Mouse (Mus musculus) hindbrain, embryonic 16.5 days (tissue): ENCODE measurements around the gene Trim15. TPM values are rescaled to one million over a fixed set of nuclear protein-coding genes. Genes with fewer than 3 reads are reported as not detected.

Experiments used
- ATAC-seq: fragments of 200-750 bp; cut with Nextera tagmentation; 2 replicates; pipeline ENCODE4 v1.8.0; 2017; ENCODE audit warnings: moderate TSS enrichment, moderate library complexity
- H3K27ac ChIP-seq: fragments of 300-500 bp; sonication (generic); 2 replicates; pipeline ENCODE4 v1.5.1; 2014; ENCODE audit warnings: low read depth, mild to moderate bottlenecking, control low read depth, low read length, moderate library complexity
- H3K27me3 ChIP-seq: fragments of 300-500 bp; sonication (generic); replicated peaks from 2 replicates; pipeline ENCODE4 v1.6.1; 2014; ENCODE audit warnings: low read length; ENCODE audit not compliant: control insufficient read depth, insufficient read depth
- H3K36me3 ChIP-seq: fragments of 300-500 bp; sonication (generic); 2 replicates; pipeline ENCODE4 v1.6.1; 2014; ENCODE audit warnings: mild to moderate bottlenecking, low read length, moderate library complexity, mixed read lengths; ENCODE audit not compliant: control insufficient read depth, insufficient read depth
- H3K4me1 ChIP-seq: fragments of 300-500 bp; sonication (generic); 2 replicates; pipeline ENCODE4 v1.6.1; 2014; ENCODE audit warnings: low read depth, low read length; ENCODE audit not compliant: control insufficient read depth, insufficient read depth
- H3K4me2 ChIP-seq: fragments of 300-500 bp; sonication (generic); 2 replicates; pipeline ENCODE4 v1.6.1; 2014; ENCODE audit warnings: mild to moderate bottlenecking, low read length, control low read depth, moderate library complexity
- H3K4me3 ChIP-seq: fragments of 300-500 bp; sonication (generic); 2 replicates; pipeline ENCODE4 v1.5.1; 2014; ENCODE audit warnings: mild to moderate bottlenecking, low read length, control low read depth, moderate library complexity
- H3K9ac ChIP-seq: fragments of 300-500 bp; sonication (generic); 2 replicates; pipeline ENCODE4 v1.6.1; 2014; ENCODE audit warnings: low read depth, mild to moderate bottlenecking, control low read depth, low read length, moderate library complexity
- H3K9me3 ChIP-seq: fragments of 300-500 bp; sonication (generic); 2 replicates; pipeline ENCODE4 v1.6.1; 2014; ENCODE audit warnings: mild to moderate bottlenecking, low read length, moderate library complexity; ENCODE audit not compliant: control insufficient read depth
- WGBS: fragments of 180-500 bp; shearing (Covaris S2); extraction: QIAGEN DNeasy Blood & Tissue Kit; methylation state at CpG from one replicate; pipeline ENCODE4 v1.1.7; 2014; 5-methylcytosine and 5-hydroxymethylcytosine counted together
- polyA plus RNA-seq: library from polyadenylated mRNA; unstranded; fragments of >200 nt; fragmentation: Nextera tagmentation; extraction: Ambion mirVana; gene quantifications from 2 replicates; pipeline ENCODE4 v1.2.1, GENCODE M21; 2015

Gene Trim15
- 0.90 and 1.1 TPM in 2 replicates for polyA plus RNA-seq

GRCm38 (mm10) chr17:36866719-36867527, at the start of gene Trim15:
TSS of gene Trim15 (minus strand) at chr17:36867210.
- ATAC-seq: peak; percentile 45; the same call in 1 of the 2 replicates
- Histone ChIP-seq H3K27me3 (peaks cover 2% of the 10 kb centered on the region; the same call in 1 of the 2 replicates), H3K9me3 (no peaks in the 10 kb centered on the region), H3K4me3 (peak within 1 kb of the TSS; percentile 29), H3K4me2 (peak within 1 kb of the TSS; percentile 51), H3K36me3 (no peaks in the 10 kb centered on the region), H3K4me1 (peaks cover 3% of the 10 kb centered on the region; the same call in 1 of the 2 replicates), H3K27ac (no peak within 1 kb of the TSS), H3K9ac (peak within 1 kb of the TSS; percentile 36)
- WGBS: 15% methylated on average over 29 of the region's 29 CpGs

- H3K27ac ChIP-seq: no peak overlapping the region
- H3K4me2 ChIP-seq: no peak overlapping the region
- H3K4me1 ChIP-seq: no peaks in the 10 kb centered on the region
- WGBS: 11% methylated on average over 9 of the region's 9 CpGs
- H3K4me3 ChIP-seq: no peak overlapping the region
- H3K9me3 ChIP-seq: no peaks in the 10 kb centered on the region
- H3K36me3 ChIP-seq: no peaks in the 10 kb centered on the region
- H3K9ac ChIP-seq: no peak overlapping the region
- H3K27me3 ChIP-seq: no peaks in the 10 kb centered on the region
- no peak for ATAC-seq
Measured at GRCm38 (mm10) chr17:36915076-36915475, 48.1 kb upstream of the Trim15 start.

DNA sequence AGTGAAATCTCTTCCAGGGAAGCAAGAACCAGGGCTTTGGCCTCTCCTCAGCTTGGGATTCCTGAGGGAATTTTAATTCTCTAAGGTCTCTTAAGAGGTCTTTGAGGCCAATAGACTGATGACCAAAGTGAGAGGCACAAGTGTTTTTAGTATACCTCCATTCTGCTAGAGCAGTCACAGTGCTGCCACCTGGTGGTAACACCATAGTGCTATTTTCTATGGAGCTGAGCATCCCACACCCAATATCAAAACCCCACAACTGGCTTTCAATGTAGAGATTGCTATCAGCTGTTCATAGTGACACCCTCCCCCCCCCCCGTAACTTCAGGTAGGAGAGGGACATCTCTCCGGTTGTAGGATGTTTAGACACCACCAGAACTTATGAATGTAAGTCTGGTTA, 47.1 kb upstream of the Trim15 start:
- Histone ChIP-seq H3K4me3 (no peak overlapping the region), H3K9me3 (no peaks in the 10 kb centered on the region), H3K36me3 (no peaks in the 10 kb centered on the region), H3K27ac (no peak overlapping the region), H3K27me3 (no peaks in the 10 kb centered on the region), H3K9ac (no peak overlapping the region), H3K4me1 (no peaks in the 10 kb centered on the region), H3K4me2 (no peak overlapping the region)
- WGBS: 12% methylated on average over 2 of the region's 2 CpGs
- no peak for ATAC-seq

GRCm38 (mm10) chr17:36912031-36912430, 45.0 kb upstream of the Trim15 start:
- H3K9ac ChIP-seq: no peak overlapping the region
- no peak overlapping the region for H3K4me3 ChIP-seq
- H3K9me3 ChIP-seq: no peaks in the 10 kb centered on the region
- no peak for ATAC-seq
- H3K36me3 ChIP-seq: no peaks in the 10 kb centered on the region
- H3K27me3 ChIP-seq: no peaks in the 10 kb centered on the region
- H3K4me1 ChIP-seq: no peaks in the 10 kb centered on the region
- 69% methylated on average over 2 of the region's 2 CpGs for WGBS
- H3K4me2 ChIP-seq: no peak overlapping the region
- H3K27ac ChIP-seq: no peak overlapping the region

- 66% methylated on average over 4 of the region's 4 CpGs for WGBS
- H3K27ac ChIP-seq: no peak overlapping the region
- H3K4me3 ChIP-seq: no peak overlapping the region
- no peaks in the 10 kb centered on the region for H3K9me3 ChIP-seq
- ATAC-seq: no peak
- H3K27me3 ChIP-seq: no peaks in the 10 kb centered on the region
- H3K4me1 ChIP-seq: no peaks in the 10 kb centered on the region
- no peak overlapping the region for H3K4me2 ChIP-seq
- H3K36me3 ChIP-seq: no peaks in the 10 kb centered on the region
- H3K9ac ChIP-seq: no peak overlapping the region
Measured at GRCm38 (mm10) chr17:36909802-36910201, 42.8 kb upstream of the Trim15 start.

DNA sequence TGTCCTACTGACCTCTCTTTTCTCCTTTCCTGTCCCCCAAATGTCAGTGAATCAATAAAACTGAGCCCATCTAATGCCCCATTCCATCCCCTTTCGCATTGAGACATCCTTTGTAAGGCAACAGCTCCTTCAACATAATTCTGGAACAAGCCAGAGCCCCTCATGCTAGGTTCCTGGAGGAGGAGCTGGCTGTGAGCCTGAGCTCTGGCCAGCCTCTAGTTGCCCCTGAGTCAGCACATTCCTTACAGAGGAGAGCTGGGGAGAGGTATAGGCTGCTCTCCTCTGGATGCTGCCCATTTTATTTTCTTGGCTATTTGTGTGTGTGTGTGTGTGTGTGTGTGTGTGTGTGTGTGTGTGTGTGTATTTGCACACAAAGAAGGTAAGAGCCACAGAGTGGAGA, 41.2 kb upstream of the Trim15 start:
- Histone ChIP-seq H3K27ac (no peak overlapping the region), H3K4me2 (no peak overlapping the region), H3K4me3 (no peak overlapping the region), H3K27me3 (no peaks in the 10 kb centered on the region), H3K9me3 (no peaks in the 10 kb centered on the region), H3K4me1 (no peaks in the 10 kb centered on the region), H3K36me3 (no peaks in the 10 kb centered on the region), H3K9ac (no peak overlapping the region)
- no peak for ATAC-seq
- 53% methylated on average over 1 of the region's 1 CpGs for WGBS

GRCm38 (mm10) chr17:36903651-36904050, 36.6 kb upstream of the Trim15 start:
- Histone ChIP-seq H3K4me3 (no peak overlapping the region), H3K4me1 (no peaks in the 10 kb centered on the region), H3K9ac (no peak overlapping the region), H3K9me3 (no peaks in the 10 kb centered on the region), H3K36me3 (no peaks in the 10 kb centered on the region), H3K4me2 (no peak overlapping the region), H3K27me3 (no peaks in the 10 kb centered on the region), H3K27ac (no peak overlapping the region)
- ATAC-seq: no peak
- WGBS: 79% methylated on average over 3 of the region's 3 CpGs

DNA sequence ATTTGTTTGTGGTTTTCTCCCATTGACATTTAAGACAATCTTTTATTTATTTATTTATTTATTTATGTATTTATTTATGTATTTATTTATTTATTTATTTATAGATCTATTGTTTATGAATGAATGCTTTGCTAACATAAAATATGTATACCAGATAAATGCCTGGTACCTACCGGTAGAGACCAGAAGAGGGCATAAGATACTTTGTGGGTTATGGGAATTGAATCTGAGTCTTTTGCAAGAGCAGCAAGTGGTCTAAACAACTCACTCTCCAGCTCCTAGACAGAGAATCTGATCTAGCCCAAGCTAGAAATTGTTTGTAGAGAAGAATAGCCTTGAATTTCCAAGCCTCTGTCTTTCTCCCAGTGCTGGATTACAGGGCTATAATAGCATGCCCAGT, 33.7 kb upstream of the Trim15 start:
- H3K36me3 ChIP-seq: no peaks in the 10 kb centered on the region
- no peak overlapping the region for H3K4me3 ChIP-seq
- H3K4me1 ChIP-seq: no peaks in the 10 kb centered on the region
- H3K9me3 ChIP-seq: no peaks in the 10 kb centered on the region
- WGBS: 41% methylated on average over 1 of the region's 1 CpGs
- no peak overlapping the region for H3K4me2 ChIP-seq
- ATAC-seq: no peak
- no peak overlapping the region for H3K9ac ChIP-seq
- no peak overlapping the region for H3K27ac ChIP-seq
- H3K27me3 ChIP-seq: no peaks in the 10 kb centered on the region

- no peaks in the 10 kb centered on the region for H3K4me1 ChIP-seq
- no peak overlapping the region for H3K27ac ChIP-seq
- no peak for ATAC-seq
- H3K9me3 ChIP-seq: no peaks in the 10 kb centered on the region
- no peak overlapping the region for H3K4me2 ChIP-seq
- H3K36me3 ChIP-seq: no peaks in the 10 kb centered on the region
- no peaks in the 10 kb centered on the region for H3K27me3 ChIP-seq
- no peak overlapping the region for H3K4me3 ChIP-seq
- WGBS: 85% methylated on average over 5 of the region's 5 CpGs
- H3K9ac ChIP-seq: no peak overlapping the region
Measured at GRCm38 (mm10) chr17:36900001-36900400, 33.0 kb upstream of the Trim15 start.
